8 mouse cellular contexts compared by ENCODE assay signal in the genomic region with DNA sequence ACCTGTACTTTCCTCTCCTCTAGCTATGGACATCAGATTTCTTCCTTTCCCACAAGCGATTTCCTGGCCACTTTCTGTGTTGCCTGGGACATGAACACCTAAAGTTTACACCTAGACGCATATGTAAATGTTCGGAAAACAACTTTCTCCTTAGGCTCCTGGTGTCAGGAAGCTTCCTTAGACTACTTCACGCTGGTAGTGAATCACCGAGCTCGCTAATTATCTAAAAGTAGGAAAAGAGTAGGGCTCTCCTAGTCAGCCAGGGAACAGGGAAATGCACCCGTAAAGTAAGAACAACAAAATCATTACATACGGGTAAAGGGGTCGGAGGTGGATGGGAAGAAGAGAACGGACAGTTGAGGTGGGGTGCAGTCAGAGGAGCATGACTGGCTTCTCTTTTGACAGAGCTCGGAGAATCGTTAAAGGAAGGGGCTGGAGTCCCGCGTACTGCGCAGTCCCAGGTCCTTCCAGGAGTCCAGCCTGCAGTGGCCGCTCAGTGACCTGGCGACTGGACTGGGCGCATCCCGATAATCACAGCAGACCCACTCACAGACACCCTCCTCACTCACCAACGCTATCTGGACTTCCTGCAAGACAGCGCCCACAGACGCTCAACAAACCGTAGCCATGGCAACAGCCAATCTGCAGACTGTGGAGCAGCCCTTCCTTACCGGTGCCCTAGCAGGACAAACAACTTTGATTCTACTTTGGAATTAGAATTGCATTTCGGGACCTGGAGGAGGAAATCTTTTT. TPM values are rescaled to one million over a fixed set of nuclear protein-coding genes. Genes with fewer than 3 reads are reported as not detected.
DNase-seq lines count a peak whose midpoint lies in the region; ATAC-seq and TF ChIP-seq lines count a peak whose summit lies in the region.

Gene Lrriq1 (minus strand): TSS at position 616 of the 753 bp plus-strand sequence.

- peak; percentile 88 for ATAC-seq in cerebellum, adult (ENCODE audit: insufficient number of reproducible peaks, low FRiP score, low TSS enrichment)
- ATAC-seq in forebrain, embryonic 14.5 days = peak; percentile 100
- ATAC-seq in hindbrain, postnatal 0 days = peak; percentile 100

- WGBS in forebrain, embryonic 14.5 days = 5% methylated on average over 25 of the region's 25 CpGs
- 6% methylated on average over 25 of the region's 25 CpGs for WGBS in hindbrain, postnatal 0 days

- H3K36me3 ChIP-seq in ES-E14 (ENCODE audit: control insufficient read depth, insufficient read depth, low read length, poor library complexity, severe bottlenecking) = no peaks in the 10 kb centered on the region
- no peaks in the 10 kb centered on the region for H3K36me3 ChIP-seq in forebrain, embryonic 14.5 days (ENCODE audit: control insufficient read depth, insufficient read depth, low read length)
- H3K36me3 ChIP-seq in hindbrain, postnatal 0 days (ENCODE audit: insufficient read depth, low read length) = no peaks in the 10 kb centered on the region

- in situ Hi-C loops in ES-E14 (cut with MboI; ENCODE audit: low sequenced_read_pairs in 2 of 2, unreplicated experiment in 2 of 2) = no loop called here

- no peak for TF ChIP-seq CTCF in hindbrain, postnatal 0 days (IDR thresholded peaks at IDR 0.05; ENCODE audit: low read depth)
- no peak for TF ChIP-seq CTCF in left cerebral cortex, adult 2 months (IDR thresholded peaks at IDR 0.05)

- intact Hi-C loops in left cerebral cortex, adult 2 months (cut with DNase I) = no loop called here

- H3K4me3 ChIP-seq in ES-E14 (ENCODE audit: insufficient read depth in 1 of 2, low read depth in 1 of 2, low read length in 2 of 2, poor library complexity in 1 of 2, severe bottlenecking in 1 of 2) = peak within 1 kb of the TSS; percentile 69 to 78
- H3K4me3 ChIP-seq in forebrain, embryonic 14.5 days (ENCODE audit: low read depth, low read length) = peak within 1 kb of the TSS; percentile 61
- H3K4me3 ChIP-seq in hindbrain, postnatal 0 days (ENCODE audit: low read length) = peak within 1 kb of the TSS; percentile 64
- H3K4me3 ChIP-seq in left cerebral cortex, adult 2 months = peak within 1 kb of the TSS; percentile 65

- H3K4me2 ChIP-seq in forebrain, embryonic 14.5 days (ENCODE audit: low read length) = peak within 1 kb of the TSS; percentile 74
- H3K4me2 ChIP-seq in hindbrain, postnatal 0 days (ENCODE audit: low read depth, low read length) = peak within 1 kb of the TSS; percentile 87

- peak within 1 kb of the TSS; percentile 66; the same call in 1 of the 2 replicates for H3K9ac ChIP-seq in ES-E14 (ENCODE audit: insufficient read depth, low read depth, low read length, poor library complexity, severe bottlenecking)
- H3K9ac ChIP-seq in forebrain, embryonic 14.5 days (ENCODE audit: low read length) = peak within 1 kb of the TSS; percentile 62
- peak within 1 kb of the TSS; percentile 51 for H3K9ac ChIP-seq in hindbrain, postnatal 0 days (replicated peaks; ENCODE audit: low read length)

- H3K4me1 ChIP-seq in ES-E14 (ENCODE audit: control insufficient read depth in 2 of 2, insufficient read depth in 2 of 2, low read length in 2 of 2, poor library complexity in 1 of 2) = peaks cover 0 to 1% of the 10 kb centered on the region in 2 experiments; a peak in 1 of 4 replicates
- H3K4me1 ChIP-seq in forebrain, embryonic 14.5 days (ENCODE audit: control insufficient read depth, insufficient read depth, low read length) = no peaks in the 10 kb centered on the region
- H3K4me1 ChIP-seq in hindbrain, postnatal 0 days (ENCODE audit: insufficient read depth, low read length) = no peaks in the 10 kb centered on the region

- DNase-seq in ES-E14 (ENCODE audit: low read depth, low spot score) = peak; percentile 68
- DNase-seq in forebrain, embryonic 14.5 days (ENCODE audit: low spot score) = peak; percentile 94
- DNase-seq in hindbrain, postnatal 0 days (ENCODE audit: low spot score) = peak; percentile 94
- DNase-seq in left cerebral cortex, adult 2 months (ENCODE audit: extremely low spot score in 1 of 2, low spot score in 2 of 2) = peak; percentile 83 to 85
- peak; percentile 23 for DNase-seq in lung, postnatal 25 days (ENCODE audit: low spot score)
- peak; percentile 90 to 92 for DNase-seq in right cerebral cortex, adult 2 months (ENCODE audit: low spot score in 2 of 2)
- DNase-seq in thymus, adult 18-20 months = no peak

- H3K27me3 ChIP-seq in forebrain, embryonic 14.5 days (replicated peaks; ENCODE audit: control insufficient read depth, insufficient read depth, low read length) = no peaks in the 10 kb centered on the region
- H3K27me3 ChIP-seq in hindbrain, postnatal 0 days (ENCODE audit: insufficient read depth, low read length) = no peaks in the 10 kb centered on the region

- H3K9me3 ChIP-seq in ES-E14 (ENCODE audit: control insufficient read depth, insufficient read depth, low read depth, low read length) = no peaks in the 10 kb centered on the region
- no peaks in the 10 kb centered on the region for H3K9me3 ChIP-seq in forebrain, embryonic 14.5 days (replicated peaks; ENCODE audit: control insufficient read depth, low read length)
- no peaks in the 10 kb centered on the region for H3K9me3 ChIP-seq in hindbrain, postnatal 0 days (ENCODE audit: low read length)

- H3K27ac ChIP-seq in ES-E14 (ENCODE audit: insufficient read depth, low read depth, low read length, poor library complexity, severe bottlenecking) = no peak within 1 kb of the TSS
- H3K27ac ChIP-seq in forebrain, embryonic 14.5 days (ENCODE audit: low read depth, low read length) = peak within 1 kb of the TSS; percentile 33; the same call in 1 of the 2 replicates
- H3K27ac ChIP-seq in hindbrain, postnatal 0 days = no peak within 1 kb of the TSS
- no peak within 1 kb of the TSS for H3K27ac ChIP-seq in left cerebral cortex, adult 2 months

TF ChIP-seq in ES-E14, 5 proteins besides CTCF, POLR2A, EP300 and RAD21:
- TF ChIP-seq ZNF384 (IDR thresholded peaks at IDR 0.05; ENCODE audit: low read depth, low read length) (peak; percentile 53; the same call in 1 of the 2 replicates), ZC3H11A (IDR thresholded peaks at IDR 0.05; ENCODE audit: borderline replicate concordance, low read depth, low read length) (no peak)

RNA-seq across cellular contexts. Expression of gene Lrriq1, which starts in this region (rescaled TPM):
- 0.31 and 0.53 TPM in 2 replicates for total RNA-seq in ES-E14 (2012; rRNA removed)
- 2.5 and 2.8 TPM in 2 replicates for polyA plus RNA-seq in forebrain, embryonic 14.5 days (2014; fragmentation: Nextera tagmentation; extraction: Ambion mirVana)
- 1.4 and 4.1 TPM in 2 replicates for total RNA-seq in hindbrain, postnatal 0 days (2014; rRNA removed)
- 5.7 and 8.0 TPM in 2 replicates for polyA plus RNA-seq in hindbrain, postnatal 0 days (2015; fragmentation: Nextera tagmentation; extraction: Ambion mirVana)
- total RNA-seq in left cerebral cortex, adult 2 months (2021) = 1 to 10 TPM; 4.1 TPM

Comparison
In these comparisons a context has a peak if more than half of its experiments do, and no peak if none do; other contexts are left out.
1. Peak in DNase-seq, H3K4me3 ChIP-seq and H3K9ac ChIP-seq in ES-E14; RNA of the gene not detected or under 1 TPM.
2. DNase-seq: peak in forebrain, embryonic 14.5 days (single experiment), hindbrain, postnatal 0 days (single experiment), left cerebral cortex, adult 2 months (2 of 2), lung, postnatal 25 days (single experiment) and right cerebral cortex, adult 2 months (2 of 2); none in thymus, adult 18-20 months (0 of 2).
3. Peak in every context shown above with its lines, with median percentiles within 50 percentile points of each other: H3K4me3 ChIP-seq, H3K9ac ChIP-seq and ATAC-seq.